8 mouse cellular contexts compared by ENCODE assay signal in the genomic region with DNA sequence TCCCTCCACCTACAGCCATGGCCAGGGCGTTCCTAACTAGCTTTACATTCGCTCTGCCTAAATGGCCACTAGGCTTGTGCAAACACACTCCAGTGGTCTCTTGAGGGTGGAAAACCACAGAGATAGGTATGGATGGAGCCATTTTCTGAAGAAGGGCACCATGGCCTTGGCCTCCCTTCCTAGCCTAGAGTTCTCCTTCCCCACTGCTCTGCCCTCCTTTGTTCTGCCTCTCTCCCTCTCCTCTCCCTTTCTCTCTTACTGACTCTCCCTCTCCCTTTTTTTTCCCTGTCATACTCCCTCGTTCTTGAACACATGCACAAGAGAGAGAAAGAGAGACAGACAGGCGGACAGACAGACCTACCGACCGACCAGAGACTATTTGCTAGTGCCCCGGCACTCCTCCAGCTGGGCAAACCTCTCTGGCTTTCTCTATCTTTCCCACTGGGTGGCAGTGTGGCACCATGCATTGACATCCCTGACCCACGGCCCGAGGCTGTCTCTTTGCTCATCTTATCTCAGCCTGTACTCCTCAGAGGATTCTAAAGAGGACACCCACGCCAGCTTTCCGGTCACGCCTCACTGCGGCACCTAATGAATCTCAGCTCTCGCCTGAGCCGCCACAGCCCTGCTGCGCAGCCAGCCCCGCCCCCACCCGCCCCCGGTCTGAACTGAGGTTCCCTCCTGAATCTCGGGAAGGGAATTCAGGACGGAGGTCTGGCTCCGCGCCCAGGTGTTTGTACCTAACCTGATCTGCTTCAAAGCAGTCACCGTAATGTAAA. TPM values are rescaled to one million over a fixed set of nuclear protein-coding genes. Genes with fewer than 3 reads are reported as not detected.
DNase-seq lines count a peak whose midpoint lies in the region; ATAC-seq lines count a peak whose summit lies in the region.

No protein-coding gene starts in this region.

- H3K4me3 ChIP-seq in brown adipose tissue, adult 24 weeks (ENCODE audit: insufficient read depth, low read depth, low read length): peak overlapping the region; percentile 4; the same call in 1 of the 2 replicates
- H3K4me3 ChIP-seq in forebrain, embryonic 10.5 days: peak overlapping the region; percentile 58
- H3K4me3 ChIP-seq in heart, embryonic 14.5 days (ENCODE audit: control insufficient read depth in 1 of 2, insufficient read depth in 1 of 2, low read depth in 1 of 2, low read length in 2 of 2): peak overlapping the region; percentile 46 to 47
- H3K4me3 ChIP-seq in liver, embryonic 12.5 days: peak overlapping the region; percentile 35
- peak overlapping the region; percentile 23 for H3K4me3 ChIP-seq in neural tube, embryonic 11.5 days (ENCODE audit: low read depth, low read length)
- H3K4me3 ChIP-seq in stomach, embryonic 16.5 days (replicated peaks; ENCODE audit: low read length): peak overlapping the region; percentile 47

- peak; percentile 69 for ATAC-seq in heart, embryonic 14.5 days (ENCODE audit: insufficient number of reproducible peaks, insufficient read depth, low FRiP score, low read depth)
- ATAC-seq in liver, embryonic 12.5 days: peak; percentile 83
- ATAC-seq in neural tube, embryonic 11.5 days (ENCODE audit: insufficient read depth, low FRiP score, low TSS enrichment): peak; percentile 94
- ATAC-seq in stomach, embryonic 16.5 days (ENCODE audit: insufficient read depth, low FRiP score): peak; percentile 84

- peak; percentile 54 to 57 for DNase-seq in CD8-positive naive resting alpha-beta T cell, adult 2 months (ENCODE audit: low read depth in 2 of 2, low spot score in 2 of 2)
- DNase-seq in forebrain, embryonic 10.5 days (ENCODE audit: extremely low spot score, low spot score): peak; percentile 83
- DNase-seq in kidney, postnatal 14 days: peak; percentile 87
- peak; percentile 87 for DNase-seq in neural tube, embryonic 11.5 days (ENCODE audit: low spot score)

- peaks cover 38% of the 10 kb centered on the region for H3K27me3 ChIP-seq in forebrain, embryonic 10.5 days (ENCODE audit: poor library complexity, severe bottlenecking)
- H3K27me3 ChIP-seq in heart, embryonic 14.5 days (ENCODE audit: control insufficient read depth, insufficient read depth, low read length): peaks cover 18% of the 10 kb centered on the region
- peaks cover 38% of the 10 kb centered on the region for H3K27me3 ChIP-seq in liver, embryonic 12.5 days (replicated peaks)
- no peaks in the 10 kb centered on the region for H3K27me3 ChIP-seq in neural tube, embryonic 11.5 days (ENCODE audit: control insufficient read depth, insufficient read depth, low read length)
- no peaks in the 10 kb centered on the region for H3K27me3 ChIP-seq in stomach, embryonic 16.5 days (ENCODE audit: control insufficient read depth, insufficient read depth, low read length)

- peak overlapping the region; percentile 47 for H3K9ac ChIP-seq in heart, embryonic 14.5 days (ENCODE audit: low read length)
- no peak overlapping the region for H3K9ac ChIP-seq in liver, embryonic 12.5 days
- H3K9ac ChIP-seq in neural tube, embryonic 11.5 days (ENCODE audit: low read length): peak overlapping the region; percentile 7
- peak overlapping the region; percentile 53 for H3K9ac ChIP-seq in stomach, embryonic 16.5 days (ENCODE audit: low read length)

- no peaks in the 10 kb centered on the region for H3K9me3 ChIP-seq in forebrain, embryonic 10.5 days
- H3K9me3 ChIP-seq in heart, embryonic 14.5 days (ENCODE audit: control insufficient read depth, low read length): no peaks in the 10 kb centered on the region
- H3K9me3 ChIP-seq in liver, embryonic 12.5 days (replicated peaks): no peaks in the 10 kb centered on the region
- no peaks in the 10 kb centered on the region for H3K9me3 ChIP-seq in neural tube, embryonic 11.5 days (ENCODE audit: control insufficient read depth, low read length)
- no peaks in the 10 kb centered on the region for H3K9me3 ChIP-seq in stomach, embryonic 16.5 days (replicated peaks; ENCODE audit: control insufficient read depth, low read length)

- H3K4me2 ChIP-seq in heart, embryonic 14.5 days (ENCODE audit: low read length): peak overlapping the region; percentile 80
- H3K4me2 ChIP-seq in liver, embryonic 12.5 days: peak overlapping the region; percentile 61
- H3K4me2 ChIP-seq in neural tube, embryonic 11.5 days (ENCODE audit: low read depth): peak overlapping the region; percentile 46
- H3K4me2 ChIP-seq in stomach, embryonic 16.5 days (ENCODE audit: low read depth, low read length): peak overlapping the region; percentile 75

- H3K27ac ChIP-seq in brown adipose tissue, adult 24 weeks (replicated peaks; ENCODE audit: low read depth, low read length): no peak overlapping the region
- peak overlapping the region; percentile 75 for H3K27ac ChIP-seq in forebrain, embryonic 10.5 days
- H3K27ac ChIP-seq in heart, embryonic 14.5 days (replicated peaks in 1 of 2; ENCODE audit: control insufficient read depth in 1 of 2, insufficient read depth in 1 of 2, low read depth in 2 of 2, low read length in 2 of 2): no peak overlapping the region
- no peak overlapping the region for H3K27ac ChIP-seq in liver, embryonic 12.5 days
- no peak overlapping the region for H3K27ac ChIP-seq in neural tube, embryonic 11.5 days (ENCODE audit: low read depth, low read length)
- no peak overlapping the region for H3K27ac ChIP-seq in stomach, embryonic 16.5 days (ENCODE audit: low read length)

- 10% methylated on average over 24 of the region's 24 CpGs for WGBS in forebrain, embryonic 10.5 days
- WGBS in heart, embryonic 14.5 days: 8% methylated on average over 24 of the region's 24 CpGs
- WGBS in liver, embryonic 12.5 days (ENCODE audit: insufficient replicate concordance): 8% methylated on average over 24 of the region's 24 CpGs
- whole genome bisulfite sequencing in neural tube, embryonic 11.5 days: 12% methylated on average over 23 of the region's 24 CpGs
- 8% methylated on average over 24 of the region's 24 CpGs for WGBS in stomach, embryonic 16.5 days

- peaks cover 2% of the 10 kb centered on the region; the same call in 1 of the 2 replicates for H3K4me1 ChIP-seq in brown adipose tissue, adult 24 weeks (ENCODE audit: control insufficient read depth, insufficient read depth, insufficient read length, low read length)
- peaks cover 15% of the 10 kb centered on the region; the same call in 1 of the 2 replicates for H3K4me1 ChIP-seq in forebrain, embryonic 10.5 days
- peaks cover 2 to 4% of the 10 kb centered on the region in 2 experiments; a peak in 3 of 4 replicates for H3K4me1 ChIP-seq in heart, embryonic 14.5 days (ENCODE audit: control insufficient read depth in 2 of 2, insufficient read depth in 2 of 2, low read length in 2 of 2)
- no peaks in the 10 kb centered on the region for H3K4me1 ChIP-seq in liver, embryonic 12.5 days
- H3K4me1 ChIP-seq in neural tube, embryonic 11.5 days (ENCODE audit: control insufficient read depth, insufficient read depth, low read length): peaks cover 2% of the 10 kb centered on the region; the same call in 1 of the 2 replicates
- no peaks in the 10 kb centered on the region for H3K4me1 ChIP-seq in stomach, embryonic 16.5 days (ENCODE audit: control insufficient read depth, insufficient read depth, low read length)

- H3K36me3 ChIP-seq in forebrain, embryonic 10.5 days (replicated peaks): no peaks in the 10 kb centered on the region
- H3K36me3 ChIP-seq in heart, embryonic 14.5 days (ENCODE audit: control insufficient read depth, insufficient read depth, low read length): no peaks in the 10 kb centered on the region
- H3K36me3 ChIP-seq in liver, embryonic 12.5 days: no peaks in the 10 kb centered on the region
- no peaks in the 10 kb centered on the region for H3K36me3 ChIP-seq in neural tube, embryonic 11.5 days (ENCODE audit: control insufficient read depth, insufficient read depth, low read length)
- H3K36me3 ChIP-seq in stomach, embryonic 16.5 days (ENCODE audit: control insufficient read depth, insufficient read depth, low read length): no peaks in the 10 kb centered on the region

RNA-seq across cellular contexts. Expression of a gene that starts 7.0 kb away (rescaled TPM):
- not detected in 2 replicates for polyA plus RNA-seq in brown adipose tissue, adult 24 weeks (2012; ENCODE audit: insufficient read depth, insufficient read length, missing spikeins)
- not detected in 2 replicates for polyA plus RNA-seq in forebrain, embryonic 10.5 days (2016; fragmentation: Nextera tagmentation; extraction: Ambion mirVana)
- polyA plus RNA-seq in heart, embryonic 14.5 days (2014; fragmentation: Nextera tagmentation; extraction: Ambion mirVana): not detected in 2 replicates
- not detected in 2 replicates for polyA plus RNA-seq in liver, embryonic 12.5 days (2016; fragmentation: Nextera tagmentation; extraction: Ambion mirVana)
- not detected in 2 replicates for polyA plus RNA-seq in neural tube, embryonic 11.5 days (2014; fragmentation: Nextera tagmentation; extraction: Ambion mirVana)
- polyA plus RNA-seq in stomach, embryonic 16.5 days (2015; fragmentation: Nextera tagmentation; extraction: Ambion mirVana): not detected in 2 replicates

RNA-seq across cellular contexts. Expression of a gene that starts 33.9 kb away (rescaled TPM):
- polyA plus RNA-seq in brown adipose tissue, adult 24 weeks (2012; ENCODE audit: insufficient read depth, insufficient read length, missing spikeins): 0.71 TPM in 1 of 2 replicates, not detected in the other
- polyA plus RNA-seq in forebrain, embryonic 10.5 days (2016; fragmentation: Nextera tagmentation; extraction: Ambion mirVana): 0.10 and 0.23 TPM in 2 replicates
- polyA plus RNA-seq in heart, embryonic 14.5 days (2014; fragmentation: Nextera tagmentation; extraction: Ambion mirVana): 14.4 and 17.4 TPM in 2 replicates
- polyA plus RNA-seq in liver, embryonic 12.5 days (2016; fragmentation: Nextera tagmentation; extraction: Ambion mirVana): 17.3 and 18.0 TPM in 2 replicates
- 0.16 and 0.39 TPM in 2 replicates for polyA plus RNA-seq in neural tube, embryonic 11.5 days (2014; fragmentation: Nextera tagmentation; extraction: Ambion mirVana)
- 1.5 and 1.6 TPM in 2 replicates for polyA plus RNA-seq in stomach, embryonic 16.5 days (2015; fragmentation: Nextera tagmentation; extraction: Ambion mirVana)

RNA-seq across cellular contexts. Expression of a gene that starts 37.1 kb away (rescaled TPM):
- not detected in 2 replicates for polyA plus RNA-seq in brown adipose tissue, adult 24 weeks (2012; ENCODE audit: insufficient read depth, insufficient read length, missing spikeins)
- 0.21 and 0.22 TPM in 2 replicates for polyA plus RNA-seq in forebrain, embryonic 10.5 days (2016; fragmentation: Nextera tagmentation; extraction: Ambion mirVana)
- 0.13 TPM in 1 of 2 replicates, not detected in the other for polyA plus RNA-seq in heart, embryonic 14.5 days (2014; fragmentation: Nextera tagmentation; extraction: Ambion mirVana)
- polyA plus RNA-seq in liver, embryonic 12.5 days (2016; fragmentation: Nextera tagmentation; extraction: Ambion mirVana): not detected in 2 replicates
- 0.16 TPM in 1 of 2 replicates, not detected in the other for polyA plus RNA-seq in neural tube, embryonic 11.5 days (2014; fragmentation: Nextera tagmentation; extraction: Ambion mirVana)
- polyA plus RNA-seq in stomach, embryonic 16.5 days (2015; fragmentation: Nextera tagmentation; extraction: Ambion mirVana): not detected in 2 replicates

RNA-seq across cellular contexts. Expression of a gene that starts 46.5 kb away (rescaled TPM):
- polyA plus RNA-seq in brown adipose tissue, adult 24 weeks (2012; ENCODE audit: insufficient read depth, insufficient read length, missing spikeins): 299 and 535 TPM in 2 replicates
- polyA plus RNA-seq in forebrain, embryonic 10.5 days (2016; fragmentation: Nextera tagmentation; extraction: Ambion mirVana): 656 and 679 TPM in 2 replicates
- 553 and 621 TPM in 2 replicates for polyA plus RNA-seq in heart, embryonic 14.5 days (2014; fragmentation: Nextera tagmentation; extraction: Ambion mirVana)
- polyA plus RNA-seq in liver, embryonic 12.5 days (2016; fragmentation: Nextera tagmentation; extraction: Ambion mirVana): 751 and 752 TPM in 2 replicates
- 639 and 701 TPM in 2 replicates for polyA plus RNA-seq in neural tube, embryonic 11.5 days (2014; fragmentation: Nextera tagmentation; extraction: Ambion mirVana)
- polyA plus RNA-seq in stomach, embryonic 16.5 days (2015; fragmentation: Nextera tagmentation; extraction: Ambion mirVana): 463 and 682 TPM in 2 replicates

Comparison
In these comparisons a context has a peak if more than half of its experiments do, and no peak if none do; other contexts are left out.
1. H3K4me3 ChIP-seq: peak in every context shown above with its lines; median percentile 58 in forebrain, embryonic 10.5 days; 47 in stomach, embryonic 16.5 days; 46 in heart, embryonic 14.5 days; 35 in liver, embryonic 12.5 days; 23 in neural tube, embryonic 11.5 days; 4 in brown adipose tissue, adult 24 weeks.